Mouse (Mus musculus) bone marrow, adult 2 months (tissue): ENCODE measurements around the gene Myo1h.

Source experiments
- CTCF ChIP-seq: fragments of 200-500 bp; IDR thresholded peaks from 2 replicates; pipeline ENCODE4 v1.5.1; 2011; ENCODE audit warnings: low read length, control low read depth; ENCODE audit not compliant: control insufficient read depth, insufficient read depth
- POLR2A ChIP-seq: fragments of 200-500 bp; IDR thresholded peaks from 2 replicates; pipeline ENCODE4 v1.6.1; 2011; ENCODE audit warnings: low read depth, mild to moderate bottlenecking, control low read depth, low read length, borderline replicate concordance; ENCODE audit not compliant: control insufficient read depth

- TF ChIP-seq CTCF: no peak
- no peak for TF ChIP-seq POLR2A
These were observed 69.9 kb downstream of the Myo1h start for GRCm38 (mm10) chr5:114358833-114359232.
